Mouse (Mus musculus): ENCODE results near the gene Sec14l2.
"Not testable (repeated sequence)": the region's sequence is repeated elsewhere in the genome, so short reads cannot be mapped to it uniquely, and the experiment has no call there.

The Sec14l2 gene

DNA sequence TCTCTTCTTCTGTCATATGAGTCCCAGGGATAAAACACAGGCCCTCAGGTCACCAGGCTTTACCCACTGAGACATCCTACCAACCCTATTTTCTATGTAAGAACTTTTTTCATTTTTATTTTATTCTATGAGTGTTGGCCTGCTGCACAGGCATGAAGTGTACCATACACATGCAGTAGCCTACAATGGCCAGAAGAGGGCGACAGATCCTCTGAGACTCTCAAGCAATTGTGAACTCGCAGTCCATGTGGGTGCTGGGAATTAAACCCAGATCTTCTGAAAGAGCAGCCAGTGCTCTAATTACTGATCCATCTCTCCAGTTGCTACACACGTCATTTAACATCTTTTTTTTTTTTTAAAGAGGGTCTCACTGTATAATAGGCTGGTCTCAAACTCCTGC, 10.2 kb upstream of the Sec14l2 start:
- DNase-seq (ENCODE audit: low spot score in 2 of 2): no peak

DNA sequence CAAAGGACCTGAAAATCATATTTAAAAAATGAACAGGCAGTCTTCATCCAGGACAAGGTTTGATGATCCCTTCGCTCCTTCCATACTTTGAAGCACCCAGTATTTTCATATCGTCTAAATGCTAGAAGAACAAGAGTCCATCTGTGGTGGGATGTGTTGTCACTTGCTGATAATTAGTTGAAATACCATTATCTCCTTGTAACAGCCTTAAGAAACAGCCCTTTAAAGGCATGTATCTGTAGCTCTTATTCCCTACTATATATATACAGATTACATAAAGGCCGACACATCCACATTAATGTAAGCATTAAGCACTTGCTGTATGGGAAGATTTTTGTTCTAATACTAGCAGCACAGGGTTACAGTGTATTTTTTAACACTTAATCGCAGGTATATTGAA, 5.2 kb upstream of the Sec14l2 start:
- DNase-seq (ENCODE audit: low spot score in 2 of 2): not testable (repeated sequence)

DNA sequence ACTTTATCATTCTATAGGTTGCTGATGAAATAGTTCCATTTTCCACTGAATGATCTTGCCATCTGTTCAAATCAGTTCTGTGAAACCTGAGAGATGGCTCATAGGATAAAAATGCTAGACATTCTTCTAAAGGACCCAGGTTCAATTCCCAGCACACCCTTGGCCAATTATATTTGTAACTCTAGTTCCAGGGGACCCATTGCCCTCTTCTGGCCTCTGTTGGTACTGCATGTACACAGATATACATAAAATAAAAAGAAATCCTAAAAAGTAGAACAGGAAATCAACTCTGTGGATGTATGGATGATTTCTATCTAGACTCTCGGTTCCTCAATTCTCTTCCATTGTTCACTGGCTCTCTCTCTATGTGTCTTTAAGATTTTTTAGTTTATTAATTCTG, 3.8 kb upstream of the Sec14l2 start:
- DNase-seq (ENCODE audit: low spot score in 2 of 2): no peak

DNA sequence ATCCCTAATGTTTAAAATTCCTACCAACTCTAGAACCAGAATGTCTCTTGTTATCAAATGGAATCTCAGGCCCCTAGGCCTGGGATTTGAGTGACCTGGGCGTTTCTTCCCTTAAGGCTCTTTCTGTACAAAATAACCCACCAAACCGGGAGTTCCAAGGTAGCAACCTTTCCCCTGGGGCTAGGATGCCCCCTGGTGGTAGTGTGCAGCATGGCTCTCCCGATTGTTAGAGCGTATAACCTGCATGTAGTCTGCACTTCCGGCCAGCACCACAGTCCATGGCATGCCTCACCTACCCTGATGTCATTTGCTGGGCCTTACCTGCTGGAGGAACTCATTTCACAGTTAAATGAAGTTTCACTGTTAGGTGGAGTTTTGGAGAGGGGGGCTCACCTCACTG, 707 bp upstream of the Sec14l2 start:
- DNase-seq (ENCODE audit: low spot score in 2 of 2): peak in 1 of 2 experiments; percentile 19

DNA sequence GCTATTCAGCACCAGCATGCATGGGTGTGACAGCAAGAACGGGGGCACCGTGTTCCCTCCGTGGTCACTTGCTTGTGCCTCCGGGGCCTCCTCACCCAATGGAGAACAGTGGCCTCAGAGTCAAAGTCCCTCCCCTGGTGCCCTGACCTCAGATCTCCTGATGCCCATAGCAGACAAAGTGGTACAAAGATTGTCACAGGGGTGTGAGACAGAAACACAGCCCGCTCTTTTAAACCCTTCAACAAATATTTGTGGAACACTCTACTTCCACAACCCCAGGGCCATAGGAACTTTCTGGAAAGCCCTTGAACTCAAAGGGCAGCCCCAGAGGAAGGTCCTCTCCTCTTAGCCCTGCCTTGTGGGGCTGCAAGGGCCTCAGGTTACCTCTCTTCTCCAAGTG, 989 bp downstream of the Sec14l2 start:
- no peak for DNase-seq (ENCODE audit: low spot score in 2 of 2)

DNA sequence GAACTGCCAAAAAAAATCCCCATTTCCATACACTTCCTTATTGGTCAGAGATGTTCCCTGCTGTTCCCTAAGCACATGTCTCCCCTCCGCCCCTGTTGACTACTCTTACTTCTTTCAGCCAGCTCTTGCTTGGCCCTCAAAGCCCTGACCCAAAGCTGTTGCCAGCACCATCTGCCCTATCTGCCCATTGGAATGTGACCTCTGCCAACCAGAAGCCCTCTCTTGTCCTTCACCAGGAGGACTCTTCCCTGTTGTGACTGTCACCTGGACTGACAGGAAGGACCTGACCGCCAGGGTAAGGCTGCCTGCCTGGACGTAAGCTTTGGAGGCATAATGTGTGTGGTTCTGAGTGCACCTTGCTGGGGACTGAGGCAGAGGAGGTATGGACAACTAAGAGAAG, 1.5 kb downstream of the Sec14l2 start:
- DNase-seq (ENCODE audit: low spot score in 2 of 2): no peak

DNA sequence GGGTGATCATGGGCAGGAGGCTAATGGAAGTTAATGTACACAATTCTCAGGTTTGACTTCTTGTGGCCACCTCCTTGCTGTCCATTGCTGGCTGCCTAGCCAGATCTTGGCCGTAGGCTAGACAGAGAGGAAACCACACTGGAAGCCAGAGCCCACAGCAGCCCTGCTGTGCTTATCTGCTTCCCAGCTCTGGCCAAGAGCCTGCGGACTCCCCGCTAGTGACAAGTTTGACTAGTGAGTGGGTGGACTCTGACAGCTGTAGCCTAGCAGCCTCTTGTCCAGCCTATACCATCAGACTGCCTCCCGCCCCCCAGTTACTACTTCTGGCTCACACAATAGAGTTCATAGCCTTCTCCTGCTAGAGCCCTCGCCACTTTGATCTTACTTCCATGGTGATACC, 3.6 kb downstream of the Sec14l2 start:
- DNase-seq (ENCODE audit: low spot score in 2 of 2): no peak

DNA sequence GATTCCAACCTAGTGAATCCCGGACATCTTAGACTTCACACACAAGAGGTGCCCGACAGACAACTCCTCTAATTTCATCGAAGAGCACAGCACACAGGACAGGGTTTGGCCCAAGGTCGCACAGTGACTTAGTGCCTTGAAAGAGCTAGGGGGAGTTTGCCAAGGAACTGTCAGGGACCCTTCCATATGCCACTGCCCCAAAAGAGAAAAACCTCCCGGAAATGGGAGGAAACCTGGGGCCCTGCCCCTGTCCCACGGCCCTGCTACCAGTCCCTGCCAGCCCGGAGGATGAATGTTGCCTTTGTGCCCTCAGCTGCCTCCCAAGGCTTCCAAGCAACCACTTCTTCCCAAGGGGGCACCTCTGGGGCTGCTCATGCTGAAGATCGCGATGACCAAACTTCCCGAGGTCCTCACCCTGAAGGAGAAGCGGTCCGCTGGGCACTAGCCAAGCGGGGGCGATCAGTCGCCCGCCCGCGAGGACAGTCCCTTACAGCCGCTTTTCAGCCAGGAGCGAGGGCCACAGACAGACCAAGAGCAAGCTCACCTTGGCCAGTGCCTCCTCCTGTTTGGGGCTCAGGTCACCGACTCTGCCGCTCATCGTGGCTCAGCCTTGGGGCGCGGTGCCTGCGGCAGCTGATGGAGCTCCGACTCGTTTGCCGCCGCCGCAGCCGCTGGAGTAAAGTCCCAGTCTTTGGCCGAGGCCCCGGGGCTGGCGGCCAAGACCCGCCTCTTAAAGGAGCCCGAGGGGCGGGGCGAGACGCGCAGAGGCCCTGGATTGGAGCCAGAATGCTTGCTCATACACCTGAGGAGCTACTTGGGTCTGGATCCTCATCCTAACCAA, 4.9 kb downstream of the Sec14l2 start:
- peak; percentile 67 to 81 for DNase-seq (ENCODE audit: low spot score in 2 of 2)

DNA sequence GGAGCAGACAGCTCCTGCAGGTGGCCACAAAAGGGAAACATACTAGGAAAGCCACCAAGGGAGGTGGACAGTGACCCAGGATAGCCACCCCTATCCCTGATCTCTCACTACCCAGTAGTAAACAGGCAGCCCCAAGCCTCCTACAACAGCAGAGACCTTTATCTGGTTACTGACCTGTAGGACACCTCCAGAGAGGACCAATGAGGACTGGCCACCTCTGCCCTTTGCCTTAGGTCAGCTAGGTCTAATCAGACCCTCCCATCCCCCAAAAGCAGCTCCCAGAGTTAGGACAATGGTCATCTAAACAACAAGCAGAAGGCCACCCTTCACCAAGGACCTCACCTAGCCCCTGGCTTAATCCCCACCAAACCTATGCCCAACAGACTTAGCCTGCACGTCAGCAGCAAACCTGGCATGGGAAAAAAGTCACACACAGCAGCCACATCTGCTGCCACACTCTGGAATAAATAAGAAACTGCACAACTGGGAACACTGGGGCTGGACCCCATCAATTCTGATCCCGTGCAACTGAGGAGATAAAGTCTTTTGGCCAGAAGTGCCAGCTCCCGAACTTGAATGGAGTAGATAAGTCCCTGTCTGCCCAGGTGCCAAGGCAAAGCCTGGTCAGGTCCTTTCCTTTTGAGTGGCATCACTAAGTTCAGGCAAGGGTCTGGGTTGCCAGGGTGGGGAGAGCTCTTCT, 5.7 kb downstream of the Sec14l2 start:
- DNase-seq (ENCODE audit: low spot score in 2 of 2): no peak

DNA sequence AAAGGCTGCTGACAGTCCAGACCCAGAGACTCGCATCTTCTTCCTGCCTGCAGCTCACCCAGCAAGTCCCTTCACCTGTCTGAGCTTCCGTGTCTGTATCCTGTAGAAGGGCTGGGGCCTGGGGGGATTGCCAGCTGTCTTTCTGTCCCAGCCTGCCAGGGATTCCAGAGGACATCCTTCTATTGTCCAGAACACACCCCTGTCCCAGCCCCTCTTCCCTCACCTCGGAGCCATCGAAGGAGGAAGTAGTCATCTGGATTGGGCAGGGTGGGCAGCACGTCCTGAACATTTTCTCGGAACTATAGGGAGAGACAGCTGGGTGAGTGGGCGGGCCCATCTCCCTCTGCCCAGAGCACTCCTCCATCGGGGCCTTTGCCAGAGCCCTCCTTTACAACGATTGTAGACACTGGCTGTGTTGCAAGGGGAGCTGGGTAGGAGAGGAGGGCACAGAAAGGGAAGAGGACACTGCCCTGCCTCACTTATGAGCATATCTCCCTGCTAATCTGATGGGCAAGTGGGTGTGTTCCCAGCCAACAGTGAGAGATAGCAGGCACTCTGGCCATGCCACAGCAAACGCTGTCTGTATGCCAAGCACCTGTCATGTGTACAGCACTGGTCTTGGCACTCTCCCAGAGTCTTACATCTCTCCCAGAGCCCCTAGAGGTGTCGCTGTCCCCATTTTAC, 6.6 kb downstream of the Sec14l2 start:
- DNase-seq (ENCODE audit: low spot score in 2 of 2): no peak

DNA sequence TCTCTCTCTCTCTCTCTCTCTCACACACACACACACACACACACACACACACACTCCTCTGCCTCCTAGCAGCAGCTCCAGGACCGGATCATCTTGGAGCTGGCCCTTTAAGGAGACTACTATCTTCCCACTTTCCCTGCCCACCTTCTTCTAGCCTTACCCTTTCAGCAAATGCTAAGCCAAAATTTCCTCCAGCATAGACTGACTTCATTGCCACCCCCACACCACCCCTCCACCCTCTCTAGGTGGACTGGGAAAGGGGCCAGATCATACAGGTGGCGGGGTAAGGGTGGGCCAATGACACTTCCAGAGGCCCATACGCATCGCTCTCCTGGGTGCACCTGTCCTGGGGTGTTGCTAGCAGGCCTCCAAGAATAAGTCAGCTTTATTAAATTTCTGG, 7.8 kb downstream of the Sec14l2 start:
- DNase-seq (ENCODE audit: low spot score in 2 of 2): no peak

DNA sequence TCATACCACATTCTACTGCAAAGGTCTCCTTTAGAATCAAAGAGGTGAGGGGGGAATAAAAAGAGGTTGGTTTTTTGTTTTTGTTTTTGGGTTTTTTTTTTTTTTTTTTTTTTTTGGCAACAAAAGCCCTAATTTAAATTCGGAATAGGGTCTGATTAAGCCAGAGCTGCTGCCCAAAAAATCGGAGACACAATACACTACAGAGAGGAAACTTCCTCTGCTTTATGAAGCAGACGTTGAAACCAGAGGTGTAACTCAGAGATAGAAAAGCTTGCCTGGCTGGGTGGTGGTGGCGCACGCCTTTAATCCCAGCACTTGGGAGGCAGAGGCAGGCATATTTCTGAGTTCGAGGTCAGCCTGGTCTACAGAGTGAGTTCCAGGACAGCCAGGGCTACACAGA, 8.7 kb downstream of the Sec14l2 start:
- DNase-seq (ENCODE audit: low spot score in 2 of 2): not testable (repeated sequence)

DNA sequence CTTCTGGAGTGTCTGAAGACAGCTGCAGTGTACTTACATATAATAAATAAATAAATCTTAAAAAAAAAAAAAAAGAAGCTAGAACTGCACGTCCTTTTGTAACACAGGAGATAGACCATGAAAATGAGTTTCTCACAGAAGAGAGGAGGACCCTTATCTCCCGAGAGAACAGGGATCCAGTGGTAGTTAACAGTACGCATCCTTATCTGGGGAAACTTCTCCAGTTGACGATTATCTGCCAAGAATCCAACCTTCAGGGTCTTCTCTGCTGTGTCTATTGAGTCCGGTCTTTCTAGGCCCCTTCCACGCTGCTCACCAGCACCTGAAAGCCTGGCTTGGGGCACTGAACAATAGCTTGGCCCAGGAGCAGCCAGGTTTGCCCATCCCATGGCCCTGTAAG, 9.2 kb downstream of the Sec14l2 start:
- DNase-seq (ENCODE audit: low spot score in 2 of 2): no peak

DNA sequence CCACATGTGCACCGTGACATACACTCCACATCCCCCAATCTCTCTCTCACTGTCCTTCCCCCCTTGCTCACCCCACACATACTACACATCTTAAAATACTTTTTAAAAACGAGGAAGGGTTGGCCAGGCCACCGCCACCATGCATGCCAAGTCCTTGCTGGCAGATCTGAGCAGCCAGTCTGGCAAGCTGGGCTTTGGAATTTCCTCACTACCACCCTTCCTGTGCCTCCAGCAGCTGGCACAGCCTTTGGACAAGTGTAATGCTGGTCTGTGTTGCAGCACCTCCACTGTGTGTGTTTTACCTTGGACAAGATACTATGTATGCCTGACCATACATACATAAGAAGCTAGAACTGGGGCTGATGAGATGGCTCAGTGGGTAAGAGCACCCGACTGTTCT, 9.7 kb downstream of the Sec14l2 start:
- no peak for DNase-seq (ENCODE audit: low spot score in 2 of 2)

DNA sequence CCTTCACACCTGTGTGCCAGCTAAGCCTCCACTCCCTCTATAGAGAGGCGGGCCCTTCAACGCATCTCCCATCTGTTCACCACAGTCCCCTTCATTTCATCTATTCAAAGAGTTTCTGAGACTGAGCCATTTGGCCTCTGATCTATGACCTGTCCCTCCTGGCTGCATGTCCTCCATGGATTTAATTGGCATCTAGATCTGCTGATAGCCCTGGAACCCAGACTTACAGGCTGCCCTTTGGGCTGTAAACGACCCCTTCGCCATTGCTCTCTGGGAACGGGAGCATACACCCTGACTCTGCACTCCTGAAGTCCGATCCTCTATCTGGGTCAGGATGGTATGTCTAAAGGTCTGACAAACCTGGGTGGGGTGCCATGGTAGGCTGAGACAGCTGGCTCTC, 10.4 kb downstream of the Sec14l2 start:
- no peak for DNase-seq (ENCODE audit: low spot score in 2 of 2)

DNA sequence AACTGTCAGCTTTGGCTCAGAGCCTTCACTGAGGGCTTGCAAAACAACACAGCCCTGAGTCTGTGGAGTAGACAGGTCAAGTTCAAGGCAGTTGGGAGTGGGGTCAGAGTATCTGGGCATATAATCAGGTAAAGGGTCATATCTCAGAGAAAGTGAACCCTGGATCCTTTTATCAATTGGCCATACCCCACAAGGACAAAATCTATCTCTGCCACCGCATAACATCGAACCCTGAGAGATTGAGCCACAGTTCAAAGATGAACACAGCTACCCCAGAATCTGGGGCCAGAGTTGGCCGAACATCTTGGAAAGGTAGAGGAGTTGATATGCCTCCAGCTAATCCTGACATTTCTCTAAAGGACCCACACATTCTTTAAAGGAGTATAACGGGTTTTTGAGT, 11.2 kb downstream of the Sec14l2 start:
- DNase-seq (ENCODE audit: low spot score in 2 of 2): no peak

DNA sequence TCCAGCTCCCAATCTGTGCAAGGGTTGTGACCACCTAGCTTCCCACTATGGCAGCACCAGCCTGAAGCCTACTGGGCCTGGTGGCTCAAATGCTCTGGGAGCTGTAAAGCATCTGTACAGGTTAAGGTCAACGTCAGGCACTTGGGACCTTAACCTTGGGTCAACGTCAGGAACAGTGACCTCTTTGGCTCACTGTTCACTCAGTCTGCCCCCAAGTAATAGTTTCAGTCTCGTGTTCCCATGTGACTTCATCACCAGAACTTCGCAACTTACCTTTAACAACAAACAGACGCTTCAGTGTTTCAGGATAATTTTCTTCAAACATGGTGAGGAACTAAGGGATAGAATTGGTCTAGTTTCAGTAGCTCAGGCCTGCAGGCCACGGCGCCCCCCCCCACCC, 14.5 kb downstream of the Sec14l2 start:
- DNase-seq (ENCODE audit: low spot score in 2 of 2): no peak

DNA sequence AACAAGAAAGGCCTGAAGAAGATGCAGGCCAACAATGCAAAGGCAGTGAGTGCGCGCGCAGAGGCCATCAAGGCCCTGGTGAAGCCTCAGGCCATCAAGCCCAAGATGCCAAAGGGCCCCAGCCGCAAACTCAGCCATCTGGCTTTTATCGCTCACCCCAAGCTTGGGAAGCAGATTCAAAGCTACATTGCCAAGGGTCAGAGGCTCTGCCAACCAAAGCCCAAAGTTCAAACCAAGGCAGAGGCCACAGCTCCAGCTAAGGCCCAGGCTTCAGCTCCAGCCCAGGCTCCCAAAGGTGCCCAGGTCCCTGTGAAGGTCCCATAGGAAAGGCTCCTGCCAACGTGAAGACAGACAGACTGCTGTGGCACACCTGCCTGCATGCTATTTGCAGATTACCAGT, 15.3 kb downstream of the Sec14l2 start:
- not testable (repeated sequence) for DNase-seq (ENCODE audit: low spot score in 2 of 2)

DNA sequence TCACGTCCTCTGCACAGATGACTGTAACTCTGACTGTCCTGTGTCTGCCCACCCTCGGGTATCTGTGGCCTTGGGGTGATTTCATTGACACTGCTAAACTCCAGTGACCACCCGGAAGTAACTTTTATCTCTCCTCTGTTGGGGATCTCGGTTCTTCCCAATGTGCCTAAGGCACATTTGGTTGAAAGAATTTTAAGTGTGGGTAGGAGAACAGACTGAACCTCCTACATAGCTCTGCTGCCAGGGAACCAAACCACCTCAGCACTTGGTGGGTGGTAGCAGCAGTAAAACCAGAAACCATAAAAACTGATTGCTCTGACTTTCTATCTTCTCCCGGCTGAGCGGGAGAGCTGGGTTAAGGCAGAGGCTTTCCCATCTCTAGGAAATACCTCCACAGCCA, 17.8 kb downstream of the Sec14l2 start:
- no peak for DNase-seq (ENCODE audit: low spot score in 2 of 2)

DNA sequence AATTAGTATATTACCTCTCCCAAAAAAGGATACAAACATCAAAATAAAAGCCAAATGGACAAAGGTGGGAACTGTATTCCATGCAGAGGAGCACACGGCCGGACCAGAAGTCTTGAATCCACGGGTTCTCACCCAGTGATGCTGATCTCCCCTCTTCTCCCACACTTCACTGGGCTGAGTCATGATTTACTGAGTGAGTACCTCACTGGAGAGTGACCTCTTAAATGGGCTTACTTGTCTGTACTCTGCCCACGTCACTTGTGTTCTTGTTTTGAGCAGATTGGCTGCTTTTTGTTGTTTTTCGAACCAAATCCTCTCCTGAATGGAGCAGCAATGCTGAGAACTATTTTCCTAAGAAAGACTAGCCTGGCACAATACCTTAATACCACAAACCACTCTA, 18.2 kb downstream of the Sec14l2 start:
- no peak for DNase-seq (ENCODE audit: low spot score in 2 of 2)

DNA sequence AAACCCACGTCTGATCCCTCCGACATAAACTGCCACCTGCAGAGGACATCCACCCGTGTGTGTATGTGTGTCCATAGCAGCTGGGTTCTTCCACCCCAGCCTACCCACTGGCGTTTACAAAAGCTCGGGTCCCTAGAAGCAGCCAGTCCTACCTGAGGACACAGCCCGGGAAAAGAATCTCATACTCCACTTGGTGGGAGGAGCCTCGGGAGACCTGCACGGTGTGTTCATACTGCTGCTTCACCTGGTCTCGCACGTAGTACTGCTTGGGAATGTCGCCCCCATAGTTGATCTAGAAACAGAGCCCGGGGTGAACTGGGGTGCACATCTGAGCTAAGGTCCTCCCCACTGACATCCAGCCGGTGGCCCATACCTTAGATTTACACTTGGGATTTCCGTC, 19.7 kb downstream of the Sec14l2 start:
- no peak for DNase-seq (ENCODE audit: low spot score in 2 of 2)

DNA sequence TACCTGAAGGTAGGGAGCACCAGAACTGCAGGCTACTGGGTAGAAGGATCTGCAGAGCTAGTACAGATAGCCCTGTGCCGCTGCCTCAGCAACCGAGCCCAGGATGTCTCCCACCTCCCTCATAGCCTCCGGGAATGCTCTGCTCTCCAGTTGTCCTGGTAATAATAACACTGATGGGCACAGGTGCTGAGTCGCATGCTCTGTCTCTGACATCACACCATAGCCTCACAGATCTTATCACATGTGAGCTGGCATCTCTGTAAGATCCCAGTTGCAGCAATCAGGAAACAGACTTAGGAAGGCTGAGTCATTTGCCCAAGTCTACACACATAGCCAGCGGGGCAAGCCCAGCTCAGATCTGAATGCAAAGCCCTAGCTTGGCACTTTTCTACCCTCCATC, 21.4 kb downstream of the Sec14l2 start:
- no peak for DNase-seq (ENCODE audit: low spot score in 2 of 2)

DNA sequence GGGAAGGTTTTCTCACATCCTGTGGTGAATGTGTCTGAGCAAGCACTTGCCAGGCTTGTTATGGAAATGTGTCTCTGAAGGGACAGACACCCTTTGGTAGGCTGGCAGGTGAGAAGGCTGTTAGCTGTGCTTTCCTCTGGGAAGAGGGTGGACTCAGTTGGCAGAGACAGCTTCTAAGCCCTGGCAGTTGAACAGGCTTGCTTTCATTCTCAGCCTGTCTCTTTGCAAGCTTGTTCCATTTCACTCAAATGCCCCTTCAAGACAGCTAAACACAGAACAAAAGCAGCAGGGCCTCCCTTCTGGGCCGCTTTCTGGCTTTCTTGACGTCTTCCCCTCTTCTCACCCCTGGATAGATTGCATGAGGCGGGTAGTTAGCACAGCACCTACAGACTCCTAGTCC, 23.8 kb downstream of the Sec14l2 start:
- no peak for DNase-seq (ENCODE audit: low spot score in 2 of 2)

All from urinary bladder, adult 18-20 months (tissue).